Mouse (Mus musculus) testis, adult 2 months (tissue): ENCODE data around the gene Gzf1.

Experiments
- CTCF ChIP-seq: fragments of 200-500 bp; IDR thresholded peaks from 2 replicates; pipeline ENCODE4 v1.5.1; 2012; ENCODE audit warnings: low read depth, mild to moderate bottlenecking, inconsistent platforms, low read length, moderate library complexity; ENCODE audit not compliant: control insufficient read depth, insufficient read depth, insufficient replicate concordance
- POLR2A ChIP-seq: fragments of 200-500 bp; IDR thresholded peaks from 2 replicates; pipeline ENCODE4 v1.6.1; 2012; ENCODE audit warnings: low read depth, mild to moderate bottlenecking, inconsistent platforms, low read length, moderate library complexity; ENCODE audit not compliant: control insufficient read depth

- TF ChIP-seq CTCF (no peak), POLR2A (no peak)
Observed at GRCm38 (mm10) chr2:148717072-148717471, 36.2 kb downstream of the Gzf1 start.
